Mouse (Mus musculus) lung, embryonic 16.5 days (tissue): ENCODE results near the gene Hist1h3f. TPM values are rescaled to one million over a fixed set of nuclear protein-coding genes. Genes with fewer than 3 reads are reported as not detected.

Experiments used
- ATAC-seq: fragments of 200-750 bp; cut with Nextera tagmentation; 2 replicates; pipeline ENCODE4 v1.8.0; 2017; ENCODE audit warnings: low read depth, mild to moderate bottlenecking, moderate library complexity
- H3K27ac ChIP-seq: fragments of 300-500 bp; sonication (generic); 2 replicates; pipeline ENCODE4 v1.5.1; 2014; ENCODE audit warnings: mild to moderate bottlenecking, control low read depth, low read length
- H3K27me3 ChIP-seq: fragments of 300-500 bp; sonication (generic); 2 replicates; pipeline ENCODE4 v1.6.1; 2014; ENCODE audit warnings: low read depth, low read length, mixed read lengths; ENCODE audit not compliant: control insufficient read depth, insufficient read depth
- H3K36me3 ChIP-seq: fragments of 300-500 bp; sonication (generic); 2 replicates; pipeline ENCODE4 v1.6.1; 2014; ENCODE audit warnings: low read length; ENCODE audit not compliant: control insufficient read depth, insufficient read depth
- H3K4me1 ChIP-seq: fragments of 300-500 bp; sonication (generic); replicated peaks from 2 replicates; pipeline ENCODE4 v1.6.1; 2014; ENCODE audit warnings: low read length, mixed read lengths; ENCODE audit not compliant: control insufficient read depth, insufficient read depth
- H3K4me2 ChIP-seq: fragments of 300-500 bp; sonication (generic); 2 replicates; pipeline ENCODE4 v1.6.1; 2014; ENCODE audit warnings: low read depth, low read length, control low read depth
- H3K4me3 ChIP-seq: fragments of 300-500 bp; sonication (generic); 2 replicates; pipeline ENCODE4 v1.5.1; 2014; ENCODE audit warnings: mild to moderate bottlenecking, low read length, control low read depth
- H3K9ac ChIP-seq: fragments of 300-500 bp; sonication (generic); 2 replicates; pipeline ENCODE4 v1.6.1; 2014; ENCODE audit warnings: low read length, control low read depth
- H3K9me3 ChIP-seq: fragments of 300-500 bp; sonication (generic); 2 replicates; pipeline ENCODE4 v1.6.1; 2016; ENCODE audit warnings: low read length; ENCODE audit not compliant: control insufficient read depth
- WGBS: fragments of 180-500 bp; shearing (Covaris S2); extraction: QIAGEN DNeasy Blood & Tissue Kit; methylation state at CpG from one replicate; pipeline ENCODE4 v1.1.7; 2014; 5-methylcytosine and 5-hydroxymethylcytosine counted together
- polyA plus RNA-seq: library from polyadenylated mRNA; unstranded; fragments of >200 nt; fragmentation: Nextera tagmentation; extraction: Ambion mirVana; gene quantifications from 2 replicates; pipeline ENCODE4 v1.2.1, GENCODE M21; 2015

The Hist1h3f gene
- polyA plus RNA-seq, 1 experiment from 2014 or later: 0.49 TPM

DNA sequence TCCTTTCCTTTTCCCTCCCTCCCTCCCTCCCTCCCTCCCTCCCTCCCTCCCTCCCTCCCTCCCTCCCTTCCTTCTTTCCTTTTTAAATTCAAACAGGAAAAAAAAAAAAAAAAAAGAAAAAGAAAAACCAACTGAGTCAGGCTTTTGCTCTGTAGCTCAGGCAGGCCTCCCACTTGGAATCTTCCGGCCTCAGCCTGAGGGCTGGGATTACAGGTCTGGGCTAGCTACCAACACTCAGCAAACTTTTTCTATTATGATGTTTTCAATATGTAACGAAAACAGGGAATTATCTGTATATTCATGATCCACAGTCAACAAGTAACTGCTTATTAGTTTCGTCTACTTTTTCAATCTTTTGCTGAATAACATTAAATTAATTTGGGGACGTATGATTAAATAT, 40.9 kb upstream of the Hist1h3f start:
- Histone ChIP-seq H3K27me3 (no peaks in the 10 kb centered on the region), H3K9ac (no peak overlapping the region), H3K4me3 (no peak overlapping the region), H3K27ac (no peak overlapping the region), H3K4me1 (peaks cover 24% of the 10 kb centered on the region), H3K9me3 (no peaks in the 10 kb centered on the region), H3K4me2 (no peak overlapping the region), H3K36me3 (no peaks in the 10 kb centered on the region)
- no peak for ATAC-seq
- 53% methylated on average over 4 of the region's 4 CpGs for WGBS

DNA sequence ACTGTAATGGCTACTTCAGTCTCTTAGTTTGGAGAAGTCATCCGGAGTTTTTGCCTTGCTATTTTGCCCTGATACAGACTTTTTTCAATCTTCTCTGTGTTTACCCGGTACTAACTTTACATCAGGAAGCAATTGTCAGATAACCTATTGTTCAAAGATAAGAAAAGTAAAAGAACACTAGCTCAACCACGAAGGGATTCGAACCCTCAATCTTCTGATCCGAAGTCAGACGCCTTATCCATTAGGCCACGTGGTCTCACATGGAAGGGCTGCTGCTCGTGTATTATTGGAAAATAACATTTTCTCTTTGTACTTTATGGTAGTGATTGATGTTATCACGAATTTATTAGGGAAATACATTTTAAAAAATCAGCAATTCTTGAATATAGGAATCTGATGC, 40.1 kb upstream of the Hist1h3f start:
- H3K9me3 ChIP-seq: no peaks in the 10 kb centered on the region
- no peak overlapping the region for H3K27ac ChIP-seq
- no peak for ATAC-seq
- no peak overlapping the region for H3K9ac ChIP-seq
- H3K4me3 ChIP-seq: no peak overlapping the region
- peaks cover 17% of the 10 kb centered on the region for H3K4me1 ChIP-seq
- 2% methylated on average over 9 of the region's 9 CpGs for WGBS
- H3K36me3 ChIP-seq: no peaks in the 10 kb centered on the region
- H3K4me2 ChIP-seq: no peak overlapping the region
- H3K27me3 ChIP-seq: no peaks in the 10 kb centered on the region

DNA sequence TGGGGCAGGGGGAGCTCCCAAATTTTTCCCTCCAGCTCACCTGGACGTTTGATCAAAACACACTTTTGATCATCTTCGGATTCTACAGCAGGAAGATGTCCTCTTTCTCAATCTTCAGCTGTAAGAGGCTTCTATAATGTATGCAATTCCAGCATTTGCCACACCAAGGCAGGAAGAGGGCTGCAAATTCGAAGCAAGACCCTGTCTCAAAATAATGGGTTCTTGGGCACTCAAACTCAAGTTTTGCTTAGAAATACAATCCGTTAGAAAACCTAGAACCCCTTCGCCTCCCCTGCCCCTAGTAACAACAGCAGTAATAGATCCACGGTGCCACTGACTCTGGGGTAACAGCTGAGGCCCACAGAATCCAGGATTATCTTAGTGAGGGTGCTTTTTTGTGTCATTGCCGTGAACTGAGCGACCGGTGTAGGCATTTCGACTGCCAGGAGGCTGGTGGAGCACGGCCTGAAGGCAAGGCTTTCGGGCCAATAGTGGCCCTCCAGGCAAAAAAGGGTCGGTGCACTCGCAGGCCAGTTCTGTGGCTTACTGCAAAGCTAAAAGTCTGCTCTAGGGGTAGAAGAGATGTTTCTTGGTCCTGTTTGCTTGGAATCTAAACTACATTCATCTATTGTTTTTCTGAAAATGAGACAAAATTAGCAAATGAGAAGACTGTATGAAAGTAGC, 38.0 kb upstream of the Hist1h3f start:
- WGBS: 14% methylated on average over 14 of the region's 14 CpGs
- Histone ChIP-seq H3K9me3 (no peaks in the 10 kb centered on the region), H3K27me3 (no peaks in the 10 kb centered on the region), H3K9ac (peak overlapping the region; percentile 49), H3K4me3 (peak overlapping the region; percentile 30; the same call in 1 of the 2 replicates), H3K27ac (no peak overlapping the region), H3K4me1 (peaks cover 15% of the 10 kb centered on the region), H3K36me3 (no peaks in the 10 kb centered on the region), H3K4me2 (peak overlapping the region; percentile 54)
- no peak for ATAC-seq

DNA sequence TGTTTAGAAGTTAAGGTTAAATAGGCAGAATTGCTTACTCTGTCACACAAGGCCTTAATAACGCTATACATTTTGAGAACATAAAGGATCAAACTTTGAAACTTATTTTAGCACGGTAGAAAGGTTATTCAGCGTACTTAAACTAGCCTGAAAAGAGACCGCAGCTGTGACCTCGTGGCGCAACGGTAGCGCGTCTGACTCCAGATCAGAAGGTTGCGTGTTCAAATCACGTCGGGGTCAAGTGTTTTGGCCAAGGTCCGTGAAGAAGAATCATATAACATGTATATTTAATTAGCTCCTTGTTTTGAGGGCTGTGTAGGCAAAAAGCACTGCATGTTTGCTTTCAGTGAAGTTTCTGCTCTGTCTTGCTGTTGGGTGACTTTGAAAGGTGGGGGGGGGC, 37.5 kb upstream of the Hist1h3f start:
- H3K36me3 ChIP-seq: no peaks in the 10 kb centered on the region
- no peak overlapping the region; the same call in 1 of the 2 replicates for H3K4me3 ChIP-seq
- H3K27ac ChIP-seq: no peak overlapping the region
- 0 out of 2 replicates have a peak, but pooled peaks have one; percentile 27 for ATAC-seq
- 10% methylated on average over 13 of the region's 13 CpGs for WGBS
- H3K9me3 ChIP-seq: no peaks in the 10 kb centered on the region
- H3K27me3 ChIP-seq: no peaks in the 10 kb centered on the region
- no peak overlapping the region for H3K9ac ChIP-seq
- peaks cover 15% of the 10 kb centered on the region for H3K4me1 ChIP-seq
- peak overlapping the region; percentile 54 for H3K4me2 ChIP-seq

DNA sequence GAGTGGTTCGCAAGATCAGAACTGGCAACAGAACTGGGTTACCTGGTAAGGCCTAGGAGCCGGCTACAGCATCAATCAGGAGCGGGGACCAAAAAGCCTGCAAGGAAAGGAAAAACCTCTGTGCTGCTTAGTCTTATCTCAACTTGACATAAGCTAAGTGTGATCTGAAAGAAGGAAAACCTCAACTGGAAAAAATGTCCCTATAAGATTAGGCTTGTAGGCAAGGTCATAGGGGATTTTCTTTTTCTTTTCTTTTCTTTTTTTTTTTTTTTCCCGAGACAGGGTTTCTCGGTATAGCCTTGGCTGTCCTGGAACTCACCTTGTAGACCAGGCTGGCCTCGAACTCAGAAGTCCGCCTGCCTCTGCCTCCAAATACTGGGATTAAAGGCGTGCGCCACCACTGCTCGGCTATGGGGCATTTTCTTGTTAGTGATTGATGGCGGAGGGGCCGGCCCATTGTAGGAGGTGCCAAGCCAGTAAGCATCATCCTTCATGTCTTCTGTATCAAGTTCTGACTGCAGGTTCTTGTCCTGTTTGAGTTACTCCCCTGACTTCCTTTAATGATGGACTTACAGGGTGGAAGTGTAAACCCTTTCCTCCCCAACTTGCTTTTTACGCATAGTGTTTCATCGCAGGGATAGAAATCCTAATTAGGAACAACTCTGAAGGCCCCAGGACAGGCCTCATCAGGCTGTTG, 36.9 kb upstream of the Hist1h3f start:
- WGBS: 30% methylated on average over 14 of the region's 14 CpGs
- H3K27me3 ChIP-seq: no peaks in the 10 kb centered on the region
- no peak overlapping the region for H3K9ac ChIP-seq
- no peak overlapping the region for H3K27ac ChIP-seq
- no peak overlapping the region for H3K4me3 ChIP-seq
- no peaks in the 10 kb centered on the region for H3K9me3 ChIP-seq
- no peak overlapping the region; the same call in 1 of the 2 replicates for H3K4me2 ChIP-seq
- no peak for ATAC-seq
- H3K4me1 ChIP-seq: peaks cover 12% of the 10 kb centered on the region
- H3K36me3 ChIP-seq: no peaks in the 10 kb centered on the region

DNA sequence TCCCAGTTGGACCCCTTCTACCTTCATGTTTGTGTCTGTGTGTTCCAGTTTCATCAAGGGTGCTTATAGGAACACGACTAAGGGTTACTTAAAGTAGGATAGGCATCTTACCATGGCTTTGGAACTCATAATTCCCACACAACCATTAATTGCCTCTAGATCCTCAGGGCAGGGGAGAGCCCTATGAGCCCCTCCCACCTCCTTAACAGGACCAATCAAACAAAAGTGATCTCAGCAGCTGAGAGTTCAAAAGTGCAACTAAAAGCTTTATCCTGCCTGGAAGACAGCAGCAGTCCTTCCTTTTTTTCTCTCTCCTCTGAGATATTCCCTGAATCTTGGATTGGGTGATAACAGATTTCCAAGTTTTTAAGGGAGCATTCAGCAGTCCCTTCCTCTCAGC, 33.7 kb upstream of the Hist1h3f start:
- no peaks in the 10 kb centered on the region for H3K9me3 ChIP-seq
- 4% methylated on average over 1 of the region's 1 CpGs for WGBS
- no peak overlapping the region for H3K9ac ChIP-seq
- H3K4me2 ChIP-seq: no peak overlapping the region
- no peak for ATAC-seq
- H3K27me3 ChIP-seq: no peaks in the 10 kb centered on the region
- no peak overlapping the region for H3K4me3 ChIP-seq
- H3K27ac ChIP-seq: no peak overlapping the region
- peaks cover 10% of the 10 kb centered on the region for H3K4me1 ChIP-seq
- H3K36me3 ChIP-seq: no peaks in the 10 kb centered on the region

DNA sequence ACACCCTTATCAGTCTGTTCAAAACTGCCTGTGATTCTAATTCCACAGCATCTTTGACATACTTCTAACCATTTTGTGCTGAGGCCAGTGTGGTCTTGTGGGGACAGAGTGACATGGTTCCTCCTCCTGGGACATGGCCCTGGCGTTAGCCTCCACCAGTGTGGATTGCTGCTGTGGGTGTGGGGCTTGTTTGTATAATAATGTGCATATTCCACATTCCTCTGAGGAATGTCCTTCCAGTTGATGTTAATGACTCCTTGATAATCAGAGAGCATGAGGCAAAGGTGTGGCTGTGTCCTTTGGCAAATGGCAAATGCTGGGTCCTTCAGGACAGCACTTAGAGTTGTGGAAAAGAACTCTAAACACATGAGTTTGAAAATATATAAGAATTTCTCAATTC, 30.3 kb upstream of the Hist1h3f start:
- H3K9me3 ChIP-seq: no peaks in the 10 kb centered on the region
- H3K4me3 ChIP-seq: no peak overlapping the region

DNA sequence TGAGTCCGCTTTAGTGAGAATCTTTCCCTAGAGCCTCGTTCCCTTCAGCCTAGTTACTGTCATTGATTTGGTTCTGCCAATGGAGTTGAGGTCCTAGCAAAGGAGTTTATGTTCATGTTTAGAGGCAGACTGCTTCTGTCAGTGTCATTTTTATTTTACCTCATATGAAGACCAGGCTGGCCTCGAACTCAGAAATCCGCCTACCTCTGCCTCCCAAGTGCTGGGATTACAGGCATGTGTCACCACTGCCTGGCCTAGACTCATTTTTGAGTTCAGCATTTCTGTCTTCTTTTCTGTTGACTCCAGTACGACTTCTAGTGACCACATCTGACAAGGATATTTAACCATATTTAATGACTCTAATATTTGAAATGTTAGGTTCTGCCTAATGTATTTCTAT, 28.6 kb upstream of the Hist1h3f start:
- H3K4me3 ChIP-seq: no peak overlapping the region
- no peaks in the 10 kb centered on the region for H3K27me3 ChIP-seq
- no peak for ATAC-seq
- WGBS: 78% methylated on average over 5 of the region's 5 CpGs
- no peaks in the 10 kb centered on the region for H3K36me3 ChIP-seq
- H3K4me1 ChIP-seq: peaks cover 4% of the 10 kb centered on the region
- no peak overlapping the region for H3K27ac ChIP-seq
- H3K9ac ChIP-seq: no peak overlapping the region
- H3K9me3 ChIP-seq: no peaks in the 10 kb centered on the region
- no peak overlapping the region for H3K4me2 ChIP-seq

More for the DNA sequence above, 30.3 kb upstream of the Hist1h3f start:
- H3K9ac ChIP-seq: no peak overlapping the region
- no peak overlapping the region for H3K4me2 ChIP-seq
- 58% methylated on average over 1 of the region's 1 CpGs for WGBS
- H3K27ac ChIP-seq: no peak overlapping the region
- no peak for ATAC-seq
- H3K4me1 ChIP-seq: peaks cover 4% of the 10 kb centered on the region
- H3K36me3 ChIP-seq: no peaks in the 10 kb centered on the region
- no peaks in the 10 kb centered on the region for H3K27me3 ChIP-seq

DNA sequence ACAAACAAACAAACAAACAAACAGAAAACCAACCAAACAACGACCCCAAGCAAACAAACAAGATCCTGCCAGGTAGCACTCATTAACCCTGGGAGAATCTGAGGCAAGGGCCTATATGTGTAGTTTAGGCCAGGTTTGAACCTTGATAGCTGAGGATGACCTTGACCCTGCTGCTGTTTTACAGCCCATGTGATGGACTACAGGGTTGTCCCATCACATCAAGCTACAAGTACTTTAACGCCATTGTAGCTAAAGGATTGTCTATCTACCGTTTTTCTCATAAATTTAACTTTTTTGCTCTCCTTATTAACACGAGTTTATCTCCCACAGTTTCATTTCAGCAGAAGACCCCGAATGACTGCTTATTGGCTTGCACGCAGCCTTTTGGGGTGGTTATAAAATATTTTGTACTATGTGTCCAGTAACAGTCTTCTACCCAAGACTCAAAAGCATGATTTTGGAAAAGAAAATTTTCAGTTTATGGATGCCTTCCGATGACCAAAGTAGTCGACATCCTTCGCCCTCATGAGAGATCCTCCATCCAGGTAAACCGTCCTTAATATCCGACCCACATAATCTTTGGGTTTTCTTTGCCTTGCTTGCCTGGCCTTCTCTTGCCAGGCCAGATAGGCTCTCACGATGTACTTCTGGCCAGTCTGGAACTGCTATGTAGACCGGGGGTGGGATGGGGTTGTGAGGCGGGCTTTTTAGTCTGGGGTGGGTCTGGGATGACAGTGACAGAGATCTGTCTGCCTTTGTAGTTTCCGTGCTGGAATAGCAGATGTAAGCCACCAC, 27.8 kb upstream of the Hist1h3f start:
- WGBS: 47% methylated on average over 15 of the region's 15 CpGs
- H3K9me3 ChIP-seq: no peaks in the 10 kb centered on the region
- H3K4me1 ChIP-seq: peaks cover 4% of the 10 kb centered on the region
- H3K9ac ChIP-seq: peak overlapping the region; percentile 57; the same call in 1 of the 2 replicates
- H3K27me3 ChIP-seq: no peaks in the 10 kb centered on the region
- H3K27ac ChIP-seq: 0 out of 2 replicates have a peak overlapping the region, but pooled peaks have one; percentile 22
- H3K36me3 ChIP-seq: no peaks in the 10 kb centered on the region
- H3K4me2 ChIP-seq: peak overlapping the region; percentile 60
- peak overlapping the region; percentile 37 for H3K4me3 ChIP-seq
- ATAC-seq: no peak
